Mouse (Mus musculus) limb, embryonic 11.5 days (tissue): ENCODE data around the gene Clpsl2. TPM values are rescaled to one million over a fixed set of nuclear protein-coding genes. Genes with fewer than 3 reads are reported as not detected.

Experiments
- ATAC-seq: fragments of 200-750 bp; cut with Nextera tagmentation; 2 replicates; pipeline ENCODE4 v1.8.0; 2017; ENCODE audit warnings: low read depth; ENCODE audit not compliant: insufficient number of reproducible peaks, low FRiP score, low TSS enrichment
- DNase-seq: peaks from one replicate; pipeline ENCODE4 v3.0.0-alpha.2; 2015; ENCODE audit warnings: low spot score
- H3K27ac ChIP-seq: fragments of 300-500 bp; sonication (generic); replicated peaks from 2 replicates; pipeline ENCODE4 v1.5.1; 2014; ENCODE audit warnings: low read depth, mild to moderate bottlenecking, low read length
- H3K27me3 ChIP-seq: fragments of 300-500 bp; sonication (generic); 2 replicates; pipeline ENCODE4 v1.6.1; 2014; ENCODE audit warnings: mild to moderate bottlenecking, low read length, mixed read lengths; ENCODE audit not compliant: control insufficient read depth, insufficient read depth
- H3K36me3 ChIP-seq: fragments of 300-500 bp; sonication (generic); 2 replicates; pipeline ENCODE4 v1.6.1; 2014; ENCODE audit warnings: mild to moderate bottlenecking, low read length, moderate library complexity, mixed read lengths; ENCODE audit not compliant: control insufficient read depth, insufficient read depth
- H3K4me1 ChIP-seq: fragments of 300-500 bp; sonication (generic); 2 replicates; pipeline ENCODE4 v1.6.1; 2014; ENCODE audit warnings: low read length, mixed read lengths; ENCODE audit not compliant: control insufficient read depth, insufficient read depth
- H3K4me2 ChIP-seq: fragments of 300-500 bp; sonication (generic); 2 replicates; pipeline ENCODE4 v1.6.1; 2014; ENCODE audit warnings: low read depth, mild to moderate bottlenecking, moderate library complexity; ENCODE audit not compliant: severe bottlenecking
- H3K4me3 ChIP-seq: fragments of 300-500 bp; sonication (generic); 2 replicates; pipeline ENCODE4 v1.5.1; 2014; ENCODE audit warnings: low read depth, low read length
- H3K9ac ChIP-seq: fragments of 300-500 bp; sonication (generic); 2 replicates; pipeline ENCODE4 v1.6.1; 2014; ENCODE audit warnings: mild to moderate bottlenecking, low read length
- H3K9me3 ChIP-seq: fragments of 300-500 bp; sonication (generic); 2 replicates; pipeline ENCODE4 v1.6.1; 2016; ENCODE audit warnings: low read length; ENCODE audit not compliant: control insufficient read depth
- WGBS: fragments of 180-500 bp; shearing (Covaris S2); extraction: QIAGEN DNeasy Blood & Tissue Kit; methylation state at CpG from one replicate; pipeline ENCODE4 v1.1.7; 2014; 5-methylcytosine and 5-hydroxymethylcytosine counted together
- polyA plus RNA-seq: library from polyadenylated mRNA; unstranded; fragments of >200 nt; fragmentation: Nextera tagmentation; extraction: Ambion mirVana; gene quantifications from 2 replicates; pipeline ENCODE4 v1.2.1, GENCODE M21; 2014

Gene Clpsl2
- polyA plus RNA-seq, 1 experiment from 2014 or later: not detected

DNA sequence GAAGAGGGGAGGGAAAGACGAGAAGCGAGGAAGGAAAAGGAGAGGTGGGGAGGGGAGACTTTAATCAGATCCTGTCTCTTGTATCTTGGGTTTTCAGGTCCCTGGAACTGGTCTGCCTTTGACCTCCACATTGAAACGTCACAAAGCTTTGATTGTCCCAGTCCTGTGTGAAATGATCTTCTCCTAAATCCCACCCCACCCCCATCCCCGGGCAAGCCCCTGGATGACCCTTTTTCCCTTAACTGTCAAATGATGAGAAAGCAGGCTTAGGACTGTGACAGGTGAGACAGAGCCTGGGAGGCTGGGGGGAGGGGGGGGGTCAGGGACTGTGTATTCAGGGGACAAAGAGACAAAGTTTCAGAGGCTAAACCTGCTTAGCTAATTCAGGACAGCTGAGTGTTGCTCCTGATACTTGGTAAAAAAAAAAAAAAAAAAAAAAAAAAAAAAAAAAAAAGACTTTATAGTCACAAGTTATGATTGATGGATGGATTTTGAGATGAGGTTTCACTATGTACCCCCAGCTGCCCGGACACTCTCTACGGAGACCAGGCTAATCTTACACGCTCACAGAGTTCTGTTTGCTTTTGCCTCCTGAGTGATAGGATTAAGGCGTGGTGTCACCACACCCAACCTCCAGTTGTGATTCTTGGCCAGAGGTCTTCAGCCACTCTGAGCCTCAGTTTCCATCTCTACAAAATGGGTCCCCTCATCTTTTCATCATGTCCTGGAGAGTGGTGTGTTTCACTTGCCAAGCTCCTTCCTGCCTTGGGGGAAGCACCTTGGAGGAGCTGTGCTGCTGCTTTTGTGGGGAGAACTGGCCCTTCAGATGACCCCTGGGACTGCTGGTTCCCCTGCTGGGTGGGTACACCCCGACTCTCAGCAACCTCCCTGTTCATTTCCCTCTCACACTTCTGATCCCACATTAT is 37.3 kb upstream of the Clpsl2 start:
- H3K36me3 ChIP-seq: no peaks in the 10 kb centered on the region
- no peak overlapping the region for H3K4me2 ChIP-seq
- H3K9me3 ChIP-seq: no peaks in the 10 kb centered on the region
- no peaks in the 10 kb centered on the region for H3K27me3 ChIP-seq
- no peak overlapping the region for H3K27ac ChIP-seq
- H3K4me1 ChIP-seq: peaks cover 22% of the 10 kb centered on the region
- H3K4me3 ChIP-seq: no peak overlapping the region
- ATAC-seq (no peak), DNase-seq (no peak)
- 39% methylated on average over 9 of the region's 9 CpGs for WGBS
- H3K9ac ChIP-seq: no peak overlapping the region

DNA sequence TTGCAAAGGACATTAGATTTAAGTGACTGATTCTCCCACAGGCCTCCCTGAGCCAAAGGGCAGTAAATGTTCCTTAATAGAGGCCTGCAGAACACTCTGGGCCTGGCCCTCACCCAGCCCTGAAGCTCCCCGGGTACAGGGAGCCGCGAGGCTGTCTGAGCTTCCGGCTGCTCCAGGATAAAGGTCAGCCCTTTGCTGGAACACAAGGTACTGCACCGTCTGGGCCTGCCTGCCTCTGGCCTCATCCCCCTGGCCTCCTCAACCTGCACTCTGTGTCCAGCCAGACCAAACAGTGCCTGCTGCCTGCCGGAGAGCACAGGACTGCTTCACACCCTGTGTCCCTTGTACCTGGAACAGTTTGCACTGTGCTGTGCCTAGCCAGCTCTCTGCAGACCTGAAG is 36.5 kb upstream of the Clpsl2 start:
- Histone ChIP-seq H3K36me3 (no peaks in the 10 kb centered on the region), H3K27me3 (no peaks in the 10 kb centered on the region), H3K4me2 (no peak overlapping the region), H3K4me3 (no peak overlapping the region), H3K4me1 (peaks cover 13% of the 10 kb centered on the region), H3K9ac (0 out of 2 replicates have a peak overlapping the region, but pooled peaks have one; percentile 1), H3K9me3 (no peaks in the 10 kb centered on the region), H3K27ac (no peak overlapping the region)
- ATAC-seq (no peak), DNase-seq (no peak)
- WGBS: 39% methylated on average over 6 of the region's 6 CpGs

DNA sequence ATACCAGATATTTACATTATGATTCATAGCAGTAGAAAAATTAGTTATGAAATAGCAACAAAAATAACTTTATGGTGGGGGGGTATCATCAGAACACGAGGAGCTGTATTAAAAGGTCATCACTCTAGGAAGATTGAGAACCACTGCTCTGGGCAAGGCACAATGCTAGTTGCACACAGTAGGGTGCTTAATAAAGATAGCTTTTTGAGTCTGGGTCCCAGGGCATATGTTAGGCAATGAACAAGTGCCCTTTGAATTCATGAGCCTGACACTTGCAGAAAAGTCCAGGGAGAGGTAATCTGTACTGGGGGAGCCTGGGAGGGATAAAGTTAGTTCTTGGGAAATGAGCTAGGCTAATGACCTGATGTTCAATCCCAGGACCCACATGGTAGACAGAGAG is 35.9 kb upstream of the Clpsl2 start:
- DNase-seq (no peak), ATAC-seq (no peak)
- Histone ChIP-seq H3K27me3 (0 out of 2 replicates have a peak, but pooled peaks cover 4% of the 10 kb centered on the region), H3K9ac (no peak overlapping the region), H3K27ac (no peak overlapping the region), H3K4me1 (peaks cover 13% of the 10 kb centered on the region), H3K4me3 (no peak overlapping the region), H3K9me3 (no peaks in the 10 kb centered on the region), H3K36me3 (no peaks in the 10 kb centered on the region), H3K4me2 (no peak overlapping the region)
- WGBS: 78% methylated on average over 1 of the region's 1 CpGs

DNA sequence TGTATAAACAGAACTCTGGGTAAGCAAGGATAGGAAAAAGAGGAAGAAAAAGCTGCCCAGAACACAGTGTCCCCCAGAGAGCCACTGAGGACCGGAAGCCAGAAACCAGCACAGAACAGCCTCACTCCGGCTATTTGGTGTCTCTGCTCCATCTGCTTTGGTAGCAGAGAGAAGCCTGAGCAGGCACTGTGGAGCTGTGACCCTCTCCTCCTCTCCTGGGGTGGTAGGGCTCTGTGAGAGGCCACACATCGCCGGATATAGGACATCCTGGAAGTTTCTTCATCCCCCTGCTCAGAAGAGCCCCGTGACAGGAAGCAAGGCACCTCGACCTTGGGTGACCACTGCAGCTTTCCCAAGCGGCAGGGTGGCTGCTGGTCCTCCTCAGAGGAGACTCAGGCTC is 35.4 kb upstream of the Clpsl2 start:
- ATAC-seq: no peak
- Histone ChIP-seq H3K4me2 (no peak overlapping the region), H3K27me3 (0 out of 2 replicates have a peak, but pooled peaks cover 8% of the 10 kb centered on the region), H3K9me3 (no peaks in the 10 kb centered on the region), H3K36me3 (no peaks in the 10 kb centered on the region), H3K4me1 (peaks cover 13% of the 10 kb centered on the region), H3K27ac (no peak overlapping the region), H3K4me3 (no peak overlapping the region), H3K9ac (no peak overlapping the region)
- no peak for DNase-seq
- 61% methylated on average over 7 of the region's 7 CpGs for WGBS

DNA sequence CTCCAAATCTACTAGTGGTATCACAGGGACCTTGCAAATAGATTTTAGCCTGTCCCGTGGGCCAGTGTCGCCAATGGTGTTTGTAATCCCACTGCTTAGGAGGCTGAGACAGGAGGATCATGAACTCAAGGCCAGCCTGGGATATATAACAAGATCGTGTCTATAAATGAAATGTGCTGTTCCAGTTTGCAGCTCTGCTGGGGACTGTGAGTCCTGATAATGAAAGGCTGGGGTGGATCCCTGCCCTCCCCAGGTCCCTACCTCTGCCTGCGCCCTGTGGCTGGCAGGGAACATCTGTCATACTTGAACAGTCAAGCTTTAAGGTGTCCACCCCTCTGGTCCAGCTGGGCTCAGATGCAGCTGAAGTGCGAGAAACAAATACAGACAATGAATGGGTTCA is 34.7 kb upstream of the Clpsl2 start:
- no peak overlapping the region for H3K4me3 ChIP-seq
- WGBS: 82% methylated on average over 5 of the region's 5 CpGs

DNA sequence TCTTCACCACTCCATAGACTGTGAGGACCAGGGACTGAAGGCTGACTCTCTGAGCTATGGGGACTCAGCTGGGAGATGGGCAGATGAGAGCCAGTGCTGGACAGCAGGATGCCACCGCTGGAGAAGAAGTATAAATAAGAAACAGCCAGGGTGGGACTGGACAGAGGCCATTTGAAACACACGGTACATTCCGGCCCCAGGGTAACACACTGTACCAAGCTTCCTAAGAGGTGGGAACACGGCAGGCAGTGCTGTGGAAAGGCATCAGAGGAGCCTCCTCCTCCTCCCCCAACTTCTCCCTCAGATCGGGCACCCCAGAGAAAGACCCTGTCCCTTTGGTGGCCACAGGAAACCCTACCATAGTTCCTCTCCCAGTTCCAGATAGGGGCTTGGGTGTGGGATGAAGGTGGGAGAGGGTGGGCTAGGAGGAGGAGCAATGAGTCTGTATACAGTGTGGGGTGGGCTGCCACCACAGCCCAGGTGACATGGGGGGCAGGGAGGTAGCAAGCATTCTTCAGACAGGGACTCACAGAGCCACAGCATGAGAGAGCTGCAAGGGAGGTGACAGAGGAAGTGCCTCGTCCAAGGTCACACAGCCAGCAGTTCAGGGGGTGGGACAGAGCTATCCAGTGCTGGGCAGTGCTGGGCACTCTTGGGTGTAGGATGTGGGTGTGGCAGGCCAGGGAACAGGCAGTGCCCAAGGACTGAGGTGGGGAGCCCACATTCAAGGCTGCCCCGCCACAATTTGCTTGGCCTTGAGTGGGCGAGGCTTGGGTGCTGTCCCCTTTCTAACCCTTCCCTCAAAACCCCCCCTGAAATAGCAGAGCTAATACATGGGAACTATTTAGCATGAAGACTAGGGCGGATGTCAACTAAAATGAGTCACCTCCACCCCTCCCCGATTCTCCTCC is 33.5 kb upstream of the Clpsl2 start:
- 0 out of 2 replicates have a peak, but pooled peaks cover 11% of the 10 kb centered on the region for H3K27me3 ChIP-seq
- no peak overlapping the region for H3K9ac ChIP-seq
- no peaks in the 10 kb centered on the region for H3K36me3 ChIP-seq
- ATAC-seq: no peak
- H3K4me1 ChIP-seq: peaks cover 6% of the 10 kb centered on the region
- H3K9me3 ChIP-seq: no peaks in the 10 kb centered on the region
- no peak overlapping the region for H3K4me2 ChIP-seq
- no peak overlapping the region for H3K27ac ChIP-seq
- no peak for DNase-seq
- WGBS: 70% methylated on average over 10 of the region's 10 CpGs
- H3K4me3 ChIP-seq: no peak overlapping the region

More for the DNA sequence above, 34.7 kb upstream of the Clpsl2 start:
- no peak overlapping the region for H3K4me2 ChIP-seq
- no peaks in the 10 kb centered on the region for H3K9me3 ChIP-seq
- ATAC-seq: no peak
- H3K27ac ChIP-seq: no peak overlapping the region
- H3K36me3 ChIP-seq: no peaks in the 10 kb centered on the region
- peaks cover 13% of the 10 kb centered on the region for H3K4me1 ChIP-seq
- H3K9ac ChIP-seq: no peak overlapping the region
- DNase-seq: no peak
- 0 out of 2 replicates have a peak, but pooled peaks cover 11% of the 10 kb centered on the region for H3K27me3 ChIP-seq

DNA sequence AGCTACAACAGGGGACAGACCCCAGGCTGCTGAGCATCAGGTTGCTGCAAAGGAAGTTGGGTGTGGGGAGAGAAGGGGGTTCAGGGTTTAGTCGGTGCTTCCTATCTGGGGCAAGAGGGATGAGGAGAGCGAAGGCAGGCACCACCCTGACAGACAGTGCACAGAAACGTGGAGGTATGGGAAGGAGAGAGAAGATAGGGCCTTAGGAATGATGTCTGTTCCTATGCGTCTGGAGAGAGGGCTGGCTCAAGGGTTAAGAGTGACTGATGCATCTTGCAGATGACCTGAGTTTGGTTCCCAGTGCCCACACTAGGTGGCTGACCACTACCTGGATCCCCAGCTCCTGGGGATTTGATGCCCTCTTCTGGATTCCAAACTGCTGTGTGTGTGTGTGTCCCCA is 32.3 kb upstream of the Clpsl2 start:
- no peaks in the 10 kb centered on the region for H3K36me3 ChIP-seq
- H3K27ac ChIP-seq: no peak overlapping the region
- no peak overlapping the region for H3K4me3 ChIP-seq
- H3K4me1 ChIP-seq: peaks cover 2% of the 10 kb centered on the region; the same call in 1 of the 2 replicates
- 68% methylated on average over 4 of the region's 4 CpGs for WGBS
- 0 out of 2 replicates have a peak, but pooled peaks cover 11% of the 10 kb centered on the region for H3K27me3 ChIP-seq
- DNase-seq (no peak), ATAC-seq (no peak)
- H3K9ac ChIP-seq: no peak overlapping the region
- no peaks in the 10 kb centered on the region for H3K9me3 ChIP-seq
- H3K4me2 ChIP-seq: no peak overlapping the region

DNA sequence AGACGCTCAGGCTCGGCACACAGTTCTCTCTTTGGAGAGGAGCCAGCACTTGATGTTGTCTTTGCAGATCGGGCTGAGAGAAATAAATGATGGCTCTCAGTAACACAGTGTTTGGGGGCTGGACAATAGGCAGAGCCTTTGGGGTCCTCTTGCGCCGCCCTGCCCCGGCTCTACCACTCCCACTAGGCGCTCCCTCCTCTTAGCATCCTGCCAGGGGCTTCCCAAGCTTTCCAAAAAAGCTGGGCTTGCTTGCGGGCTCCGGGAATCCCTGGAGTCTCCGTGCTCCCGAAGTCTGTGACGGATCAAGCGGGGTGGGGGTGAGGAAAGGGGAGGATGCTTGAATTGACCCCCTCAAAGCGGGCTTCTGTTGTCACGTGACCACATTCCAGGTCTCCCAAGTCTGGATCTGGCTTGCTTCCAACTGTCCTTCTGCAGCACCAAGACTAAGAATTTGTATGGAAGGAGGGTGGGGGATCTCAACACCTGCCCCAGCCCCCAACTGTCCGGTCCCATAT is 31.7 kb upstream of the Clpsl2 start, which contains the start of gene Fkbp5:
TSS of gene Fkbp5 (minus strand) at position 87 of the 515 bp plus-strand sequence.
- 5% methylated on average over 16 of the region's 16 CpGs for WGBS
- peaks cover 8% of the 10 kb centered on the region for H3K4me1 ChIP-seq
- H3K4me3 ChIP-seq: peak within 1 kb of the TSS; percentile 43
- no peaks in the 10 kb centered on the region for H3K9me3 ChIP-seq
- H3K27me3 ChIP-seq: 0 out of 2 replicates have a peak, but pooled peaks cover 11% of the 10 kb centered on the region
- H3K9ac ChIP-seq: peak within 1 kb of the TSS; percentile 61
- H3K4me2 ChIP-seq: peak within 1 kb of the TSS; percentile 91
- ATAC-seq (no peak), DNase-seq (peak; percentile 49)
- no peaks in the 10 kb centered on the region for H3K36me3 ChIP-seq
- H3K27ac ChIP-seq: no peak within 1 kb of the TSS
